Mouse (Mus musculus) embryo, embryonic 11.5 days (tissue): ENCODE data around the gene Kpna3.
"Not testable (repeated sequence)": the region's sequence is repeated elsewhere in the genome, so short reads cannot be mapped to it uniquely, and the experiment has no call there.

ENCODE experiments used
- DNase-seq: peaks from one replicate; pipeline ENCODE4 v3.0.0-alpha.2; 2012; ENCODE audit warnings: low read depth, low spot score

The Kpna3 gene

DNA sequence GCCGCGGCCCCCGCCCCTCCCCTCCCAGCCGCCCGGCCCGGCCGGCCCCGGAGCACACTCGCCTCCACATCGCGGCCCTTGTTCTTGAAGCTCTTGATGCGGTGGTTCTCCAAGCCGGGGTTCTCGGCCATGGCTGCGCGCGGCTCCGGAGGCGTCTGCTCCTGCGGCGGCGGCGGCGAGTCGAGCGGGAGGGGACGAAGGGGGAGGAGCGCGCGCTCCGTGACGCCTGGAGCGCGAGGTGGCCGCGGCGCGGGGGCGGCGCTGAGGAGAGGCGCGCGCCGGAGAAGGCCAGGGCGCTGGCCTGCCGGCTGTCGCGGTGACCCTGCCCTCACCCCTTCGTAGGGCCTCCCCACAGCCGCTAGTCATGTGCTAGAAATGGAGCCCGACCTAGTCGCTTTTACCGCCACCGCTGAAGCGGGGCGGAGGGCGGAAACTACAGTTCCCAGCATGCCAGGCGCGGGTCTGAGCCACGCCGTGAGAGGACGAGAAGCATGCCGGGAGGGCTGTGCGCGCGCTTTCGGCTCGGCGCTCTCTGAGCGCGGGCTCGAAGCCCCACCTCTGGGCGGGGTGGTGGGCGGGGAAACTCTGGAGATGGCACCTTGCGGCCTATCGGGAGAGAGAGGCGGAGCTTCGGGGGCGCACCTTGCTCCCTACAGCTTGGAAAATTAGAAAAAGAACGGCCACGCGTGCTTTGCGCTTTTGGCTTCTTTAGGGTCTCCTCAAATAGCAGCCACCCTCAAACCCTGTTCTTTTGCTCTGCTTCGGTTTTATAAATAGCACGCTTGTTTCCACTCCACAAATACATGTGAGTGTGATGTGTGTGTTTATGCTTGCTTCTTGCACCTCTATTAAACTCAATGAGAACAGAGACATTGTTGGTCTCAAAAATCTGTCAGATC, at the start of gene Kpna3:
TSS of gene Kpna3 (minus strand) at position 214 of the 899 bp plus-strand sequence.
- DNase-seq = peak; percentile 97

DNA sequence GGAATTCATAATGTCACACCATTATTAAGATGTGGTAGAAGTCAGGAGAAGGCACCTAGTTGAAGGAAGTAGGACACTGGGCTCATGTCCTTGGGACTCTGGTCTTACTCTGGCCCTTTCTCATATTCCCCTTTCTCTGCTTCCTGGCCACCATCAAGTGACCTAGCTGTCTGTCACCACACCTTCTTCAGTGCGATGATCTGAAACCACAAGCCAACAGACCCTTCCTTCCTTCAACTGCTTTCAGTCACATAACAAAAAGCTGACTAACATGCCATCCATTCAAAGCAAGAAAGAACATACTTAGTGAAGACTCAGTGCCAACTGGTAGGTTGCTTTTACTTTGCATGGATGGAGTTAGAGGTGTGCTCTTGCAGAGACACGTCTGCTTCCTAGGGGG, 20.7 kb upstream of the Kpna3 start:
- no peak for DNase-seq

DNA sequence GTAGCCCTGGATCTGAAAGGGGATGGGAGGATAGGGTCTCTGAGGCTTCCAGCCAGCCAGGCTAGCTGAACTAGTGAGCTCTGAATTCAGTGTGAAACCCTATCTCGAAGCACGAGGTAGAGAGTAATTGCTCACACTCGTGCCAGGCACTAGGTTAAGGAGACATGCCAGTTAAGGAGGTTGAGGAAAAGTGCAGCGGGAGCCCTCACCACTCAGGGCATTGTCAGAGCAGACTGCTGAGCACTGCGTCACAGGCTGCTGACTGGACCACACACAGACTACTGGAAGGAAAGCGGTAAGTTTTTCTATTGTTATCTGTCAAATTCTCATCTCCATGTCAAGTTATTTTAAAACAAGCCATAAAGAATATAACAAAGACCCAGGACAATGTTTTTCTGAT, 17.8 kb upstream of the Kpna3 start:
- DNase-seq = no peak

DNA sequence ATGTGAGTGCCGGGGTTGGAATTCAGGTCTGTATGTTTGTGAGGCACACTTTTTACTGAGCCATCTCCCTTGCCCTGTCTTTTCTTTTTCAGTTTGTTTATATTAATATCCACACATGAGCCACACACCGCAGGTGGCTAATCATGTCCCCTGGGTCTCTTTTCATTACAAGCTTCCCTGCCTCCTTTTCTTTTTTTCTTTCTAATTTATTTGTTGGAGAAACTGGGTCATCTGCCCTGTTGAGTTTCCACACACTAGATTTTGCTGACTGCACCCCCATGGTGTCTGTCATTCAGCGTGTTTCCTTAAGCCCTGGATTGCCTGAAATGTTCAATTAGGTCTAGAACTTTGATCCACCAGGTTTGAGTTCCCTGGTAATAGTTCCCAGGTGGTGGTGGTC, 15.9 kb upstream of the Kpna3 start:
- no peak for DNase-seq

DNA sequence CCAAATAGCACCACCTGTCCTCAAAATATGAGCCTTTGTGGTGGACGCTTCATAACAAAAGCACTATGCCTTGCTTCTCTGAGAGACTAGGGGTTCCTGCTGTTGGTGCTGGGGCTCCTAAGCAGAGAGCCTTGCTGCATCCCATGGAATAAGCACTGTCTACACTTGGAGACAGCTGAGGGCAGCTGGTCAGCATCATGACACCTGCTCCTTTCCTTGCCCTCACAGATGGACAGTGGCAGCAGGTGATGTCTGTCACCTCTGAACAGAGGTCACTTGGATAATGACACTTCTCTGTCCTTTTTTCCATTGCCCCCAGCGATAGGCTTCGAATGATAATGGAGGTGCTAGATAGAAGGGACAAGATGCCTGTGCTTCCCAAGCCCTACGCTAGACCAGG, 13.4 kb upstream of the Kpna3 start:
- DNase-seq = no peak

DNA sequence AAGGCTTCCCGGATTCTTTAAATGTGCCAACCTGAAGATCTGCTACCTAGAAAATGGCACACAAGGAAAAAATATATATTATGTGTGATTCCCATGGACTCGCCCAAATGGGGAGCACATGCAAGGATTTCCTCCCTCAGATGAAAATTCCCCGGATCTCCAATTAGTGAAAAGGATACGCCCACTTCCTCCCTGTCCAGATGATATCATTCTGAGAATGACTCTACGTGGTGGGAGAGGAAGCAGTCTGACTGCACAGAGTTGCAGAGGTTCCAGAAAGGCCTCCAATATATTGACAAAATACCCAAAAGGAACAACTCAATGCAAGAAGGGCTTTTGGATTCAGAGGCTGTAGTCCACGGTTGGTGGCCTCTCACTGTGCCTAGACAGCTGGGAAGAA, 12.8 kb upstream of the Kpna3 start:
- DNase-seq = no peak

DNA sequence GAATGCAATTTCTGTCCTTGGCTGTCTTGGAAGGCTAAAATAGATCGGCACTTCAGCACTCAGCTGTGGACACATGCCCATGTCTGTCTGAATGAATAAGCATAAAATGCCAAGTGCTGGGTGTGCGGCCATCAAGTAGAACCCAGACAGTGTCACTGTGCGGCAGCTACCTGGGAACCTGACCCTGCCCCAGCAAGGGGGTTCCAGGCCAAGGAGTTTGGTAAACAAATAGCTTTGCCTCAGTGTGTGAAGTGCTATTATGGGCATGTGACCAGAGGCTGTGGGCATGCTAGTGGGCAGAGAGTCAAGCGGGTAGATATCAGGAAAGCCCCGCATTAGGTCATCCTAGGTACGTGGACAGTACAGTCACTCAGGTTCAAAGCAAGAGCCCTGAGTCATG, 8.1 kb upstream of the Kpna3 start:
- no peak for DNase-seq

DNA sequence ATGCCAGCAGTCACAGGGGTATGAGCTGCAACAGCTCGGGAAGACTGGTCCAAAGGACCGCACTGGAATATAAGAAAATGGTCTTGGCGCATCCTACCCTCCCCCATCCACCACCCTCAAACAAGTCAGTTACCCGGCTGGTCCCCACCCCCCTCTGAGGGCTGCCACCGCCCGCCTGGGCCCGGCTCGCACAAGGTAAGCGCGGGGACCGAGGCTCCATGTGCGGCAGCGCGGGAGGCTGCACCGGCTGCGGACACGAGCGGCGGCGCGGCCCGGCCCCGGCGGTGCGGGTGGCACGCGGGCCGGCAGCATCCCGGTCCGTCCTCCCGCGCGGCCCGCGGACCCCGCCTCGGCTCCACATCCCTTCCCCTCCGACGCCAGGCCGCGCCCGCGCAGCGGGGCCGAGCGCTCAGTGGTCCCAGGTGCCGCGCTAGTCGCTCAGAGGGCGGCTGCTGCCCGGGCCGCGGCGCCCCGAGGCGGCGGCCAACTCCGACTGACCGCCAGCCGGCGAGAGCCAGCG, 473 bp downstream of the Kpna3 start:
- peak; percentile 51 for DNase-seq

DNA sequence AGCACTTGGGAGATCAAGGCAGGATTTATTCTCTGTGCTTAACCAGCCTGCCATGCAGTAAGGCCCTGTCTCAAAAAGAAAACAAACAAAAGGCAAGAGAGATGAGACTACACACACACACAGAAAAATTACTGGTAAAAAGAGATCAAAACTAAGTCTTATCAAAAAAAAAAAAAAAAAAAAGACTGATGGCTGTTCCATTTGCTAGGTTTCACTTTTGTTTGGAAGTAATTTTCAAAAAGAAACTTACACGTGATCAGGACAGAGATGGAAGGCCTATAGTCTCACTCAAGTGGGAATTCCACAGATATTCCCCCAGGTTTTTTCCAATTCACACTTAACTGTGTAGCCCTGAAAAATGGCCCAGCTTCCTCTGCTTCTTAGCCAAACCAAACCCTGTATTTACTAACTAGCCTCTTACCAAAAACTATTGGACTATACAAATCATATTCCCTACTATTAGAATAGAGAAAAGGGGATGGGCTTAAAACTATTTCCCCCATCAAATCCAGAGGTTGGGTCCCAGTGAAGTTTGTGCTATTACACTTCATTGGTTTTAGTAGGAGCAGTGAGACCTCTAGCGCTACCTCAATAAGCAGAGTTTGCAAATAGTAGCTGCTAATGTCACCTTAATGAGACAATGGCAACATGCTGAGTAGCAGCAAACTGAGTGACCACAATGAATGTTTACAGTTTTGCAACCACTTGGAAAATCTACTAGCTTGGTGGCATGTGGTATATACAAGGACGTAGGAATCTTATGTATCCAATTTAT, 1.3 kb downstream of the Kpna3 start:
- no peak for DNase-seq

DNA sequence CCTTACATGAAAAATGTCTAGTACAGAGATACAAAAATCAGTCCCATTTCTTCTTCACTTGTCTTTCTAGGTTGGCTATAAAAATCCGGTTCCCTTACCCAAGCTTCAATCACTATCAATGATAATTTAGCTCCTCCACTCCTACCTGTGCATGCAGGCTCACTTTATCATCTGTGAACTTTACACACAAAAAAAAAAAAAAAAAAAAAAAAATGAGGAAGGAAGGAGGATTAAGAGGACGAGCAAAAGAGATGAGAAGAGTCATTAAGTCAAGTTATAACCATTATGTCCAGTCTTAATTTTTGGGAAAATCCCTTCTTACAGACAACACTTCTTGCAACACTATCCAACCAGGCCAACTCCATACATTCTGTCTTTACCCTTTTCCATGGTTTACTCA, 2.8 kb downstream of the Kpna3 start:
- no peak for DNase-seq

DNA sequence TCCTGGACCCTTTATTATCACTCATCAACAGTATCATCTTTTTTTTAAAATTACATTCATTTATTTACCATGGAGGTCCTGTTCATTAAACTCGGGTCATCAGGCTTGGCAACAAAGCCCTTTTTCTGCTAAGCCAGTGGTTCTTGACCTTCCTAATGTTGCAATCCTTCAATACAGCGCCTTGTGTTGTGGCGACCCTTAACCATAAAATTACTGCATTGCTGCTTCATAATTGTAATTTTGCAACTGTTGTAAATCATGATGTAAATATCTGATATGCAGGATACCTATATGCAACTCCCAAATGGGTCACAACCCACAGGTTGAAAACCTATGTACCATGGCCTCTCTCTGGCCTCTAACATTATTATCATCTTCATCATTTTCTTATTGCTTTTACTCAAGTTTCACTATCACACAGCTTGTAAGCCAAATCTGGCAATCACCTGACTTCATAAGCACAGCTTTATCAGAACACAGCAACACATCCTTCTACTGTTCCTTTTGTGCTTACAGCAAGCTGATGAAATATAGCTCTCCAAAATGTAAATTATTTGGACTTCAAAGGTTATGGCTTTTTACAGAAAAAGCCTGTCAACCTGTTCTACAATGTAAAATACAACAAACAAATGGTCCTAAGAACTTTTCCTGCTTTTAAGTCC, 11.4 kb downstream of the Kpna3 start:
- no peak for DNase-seq

DNA sequence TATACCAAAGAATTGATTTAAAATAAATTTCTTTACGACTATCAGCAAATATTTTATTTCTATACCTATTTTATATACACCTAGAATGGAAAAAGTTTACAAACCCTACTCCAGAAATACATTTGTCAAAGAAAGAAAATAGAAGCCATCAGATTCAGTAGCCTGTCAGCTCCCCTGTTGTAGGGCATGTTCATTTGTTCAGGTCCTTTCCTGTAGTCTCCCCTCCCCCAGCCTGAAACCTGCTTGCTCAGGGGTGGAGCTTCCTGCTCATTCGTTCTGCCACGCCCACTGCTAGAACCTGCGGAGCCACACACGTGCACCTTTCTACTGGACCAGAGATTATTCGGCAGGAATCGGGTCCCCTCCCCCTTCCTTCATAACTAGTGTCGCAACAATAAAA, 12.6 kb downstream of the Kpna3 start:
- not testable (repeated sequence) for DNase-seq

DNA sequence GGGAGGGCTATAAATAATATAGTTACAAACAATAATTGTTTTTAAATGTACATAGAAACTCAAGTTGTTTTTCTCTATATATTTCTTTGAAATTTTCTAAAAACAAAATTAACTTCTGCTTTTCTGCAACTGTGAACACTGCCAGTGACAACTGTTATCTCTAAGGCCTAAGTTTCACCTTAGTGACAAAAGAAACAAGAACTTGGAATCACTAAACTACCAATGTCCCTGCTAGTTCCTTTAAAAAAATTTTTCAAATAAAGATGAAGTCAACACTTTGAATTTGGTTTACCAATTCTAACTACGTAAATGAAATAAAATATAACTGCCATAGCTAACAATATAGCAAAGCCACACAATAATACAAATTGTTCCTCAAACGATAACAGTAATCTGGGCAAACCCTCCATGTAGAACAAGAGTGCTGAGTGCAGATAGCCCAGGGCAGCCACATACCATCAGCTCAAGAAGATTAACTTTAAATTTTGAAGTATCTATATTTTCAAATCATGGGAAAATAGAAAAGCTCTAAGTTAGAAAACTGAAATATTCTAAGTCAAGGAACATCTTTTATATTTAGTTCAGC, 14.5 kb downstream of the Kpna3 start:
- DNase-seq = no peak

DNA sequence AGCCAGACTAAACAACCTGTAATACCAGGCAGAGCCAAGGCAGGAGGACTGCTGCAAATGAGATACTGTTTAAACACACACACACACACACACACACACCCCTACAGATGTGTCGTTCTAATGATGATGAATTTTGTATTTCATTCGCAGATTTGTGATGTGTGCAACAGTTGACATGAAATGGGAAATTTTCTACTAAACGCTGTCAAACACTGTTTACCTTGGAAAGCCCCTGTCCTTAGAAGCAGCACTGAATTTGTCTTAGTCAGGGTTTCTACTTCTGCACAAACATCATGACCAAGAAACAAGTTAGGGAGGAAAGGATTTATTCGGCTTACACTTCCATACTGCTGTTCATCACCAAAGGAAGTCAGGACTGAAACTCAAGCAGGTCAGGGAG, 24.0 kb downstream of the Kpna3 start:
- no peak for DNase-seq

DNA sequence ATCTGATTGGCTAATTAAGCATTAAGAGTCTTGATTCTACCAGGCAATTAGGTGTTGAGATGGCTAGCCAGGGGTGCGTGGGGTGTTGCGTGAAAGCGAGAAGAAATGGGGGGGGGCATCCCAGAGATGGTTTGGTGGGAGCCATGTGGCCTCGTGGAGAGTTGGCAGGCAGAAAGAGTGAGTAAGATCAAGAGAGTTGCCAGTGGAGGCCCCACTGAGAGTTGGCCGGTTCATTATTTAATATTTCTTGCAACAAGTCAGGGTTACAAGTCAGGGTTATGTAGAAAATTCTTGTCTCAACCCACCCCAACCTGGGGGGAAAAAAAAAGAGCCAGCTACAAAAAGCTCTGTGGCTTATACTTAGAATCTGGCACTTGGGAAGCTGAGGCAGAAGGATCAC, 24.4 kb downstream of the Kpna3 start:
- no peak for DNase-seq

DNA sequence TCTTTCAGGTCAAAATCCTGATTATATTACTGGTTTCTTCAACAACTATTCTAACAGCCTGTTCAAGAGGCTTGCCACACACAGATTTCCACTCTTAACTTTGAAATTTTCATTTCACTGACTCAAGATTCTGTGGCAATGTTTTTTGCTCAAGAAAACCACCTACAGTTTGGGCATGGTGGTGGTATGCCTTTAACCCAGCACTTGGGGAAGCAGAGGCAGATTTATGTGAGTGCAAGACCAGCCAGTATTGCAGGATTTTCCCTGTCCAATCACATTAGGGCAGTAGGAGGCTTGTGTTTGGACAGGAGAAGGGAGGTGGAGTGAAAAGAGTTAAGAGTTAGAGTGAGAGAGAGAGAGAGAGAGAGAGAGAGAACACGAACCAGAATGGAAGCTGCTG, 24.9 kb downstream of the Kpna3 start:
- DNase-seq = no peak

DNA sequence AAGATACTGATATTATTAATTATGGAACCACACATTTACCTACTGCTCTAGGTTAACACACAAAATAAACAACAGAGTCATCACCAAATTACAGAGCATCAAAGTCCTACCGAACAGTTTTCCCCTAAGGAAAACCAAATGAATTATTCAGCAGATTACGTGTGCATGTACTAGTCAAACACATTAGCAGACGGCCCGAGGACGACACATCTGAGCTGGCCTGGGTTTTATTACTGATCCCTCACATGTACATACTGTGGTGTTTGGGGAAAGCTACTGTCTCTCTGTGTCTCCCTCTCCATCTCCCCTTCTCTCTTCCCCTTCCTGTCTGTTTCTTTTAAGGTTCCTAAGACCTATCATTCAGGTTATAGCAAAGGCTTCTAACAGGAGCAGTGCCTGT, 25.5 kb downstream of the Kpna3 start:
- DNase-seq = no peak

DNA sequence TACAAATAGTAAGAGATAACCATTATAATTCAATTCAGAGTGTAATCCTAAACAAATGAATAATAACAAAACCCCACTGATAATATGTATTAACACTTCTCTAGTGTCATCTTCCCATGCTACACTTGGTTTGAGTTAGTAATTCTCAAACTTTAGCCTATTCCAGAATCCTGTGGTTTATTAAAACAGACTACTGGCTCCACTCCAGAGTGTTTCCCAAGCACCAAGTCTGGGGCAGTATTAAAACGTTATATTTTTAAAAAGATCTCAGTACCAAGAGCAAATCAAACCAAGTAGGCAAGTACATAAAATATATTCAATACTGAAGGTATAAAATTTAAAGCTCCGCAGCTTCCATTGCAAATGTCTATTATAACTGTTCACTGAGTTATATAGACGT, 26.0 kb downstream of the Kpna3 start:
- no peak for DNase-seq

DNA sequence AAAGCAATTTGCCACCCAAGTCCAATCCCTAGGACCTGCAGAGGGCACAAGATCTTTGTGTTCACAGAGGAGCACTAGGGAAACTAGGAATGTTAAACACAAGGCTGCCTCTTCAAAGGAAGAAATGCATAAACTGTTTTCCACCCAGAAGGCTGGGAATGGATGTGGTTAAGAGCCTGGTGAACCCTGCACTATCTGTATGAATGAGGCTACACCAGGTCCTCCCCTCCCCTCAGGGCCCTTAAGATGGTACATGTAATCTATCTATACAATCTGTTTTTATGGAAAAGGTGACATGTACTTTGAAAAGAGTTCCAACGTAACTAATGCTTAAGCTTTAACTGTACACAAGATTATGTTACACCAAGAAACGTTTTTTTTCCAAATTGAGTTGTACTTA, 29.7 kb downstream of the Kpna3 start:
- no peak for DNase-seq

DNA sequence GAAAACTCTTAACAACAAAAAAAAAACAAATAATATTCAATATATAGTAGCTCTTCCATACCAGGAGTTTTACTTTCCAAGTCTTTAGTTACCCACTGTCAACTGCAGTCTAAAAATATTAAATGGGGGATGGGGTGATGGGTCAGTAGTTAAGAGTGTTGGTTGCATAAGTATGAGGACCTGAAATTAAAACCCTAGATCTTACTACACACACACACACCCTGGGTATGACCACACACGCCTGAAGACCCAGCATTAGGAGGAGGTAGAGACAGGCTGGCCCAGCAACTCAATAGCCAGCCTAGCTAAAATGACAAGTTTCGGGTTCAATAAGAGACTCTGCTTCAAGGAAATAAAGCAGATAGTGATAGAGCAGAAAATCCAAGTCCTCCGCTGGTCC, 32.6 kb downstream of the Kpna3 start:
- DNase-seq = no peak

DNA sequence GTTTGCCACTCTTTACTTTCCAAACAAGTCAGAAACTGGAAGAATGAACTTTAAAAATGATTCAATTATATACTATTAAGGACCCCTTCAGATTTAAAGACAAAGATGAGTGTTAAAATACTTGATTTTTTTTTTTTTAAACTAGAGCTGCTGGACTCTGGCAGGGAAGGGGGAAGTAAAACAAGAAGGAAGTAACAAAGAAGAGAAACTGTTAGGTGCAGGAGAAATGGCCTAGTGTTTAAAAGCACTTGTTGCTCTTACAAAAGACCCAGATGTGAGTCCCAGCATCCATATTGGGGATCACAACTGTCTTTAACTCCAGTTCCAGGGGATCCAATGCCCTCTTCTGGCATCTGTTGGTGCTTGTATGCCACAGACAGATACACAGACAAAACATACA, 33.9 kb downstream of the Kpna3 start:
- DNase-seq = no peak

DNA sequence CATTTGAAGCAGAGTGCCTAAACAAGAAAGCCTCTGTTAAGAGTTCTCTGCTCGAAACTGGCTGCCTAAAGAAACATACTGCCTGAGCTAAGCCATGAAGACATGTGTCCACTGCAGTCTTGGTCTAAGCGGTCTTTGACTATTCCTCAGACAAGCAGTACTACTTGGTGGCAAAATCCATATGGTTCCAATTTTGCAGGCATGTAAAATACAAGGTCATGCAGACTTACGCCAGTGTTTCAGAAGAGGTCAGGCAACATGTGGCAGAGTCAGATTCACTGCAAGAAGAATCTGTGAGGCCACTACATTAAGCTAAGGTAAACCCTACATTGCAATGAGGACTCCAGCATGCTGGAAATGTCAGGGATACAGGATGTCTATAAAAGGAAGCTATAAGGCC, 34.7 kb downstream of the Kpna3 start:
- DNase-seq = peak; percentile 16
